Mouse (Mus musculus): Measurements from ENCODE around the gene Crybg2.

Crybg2 gene

DNA sequence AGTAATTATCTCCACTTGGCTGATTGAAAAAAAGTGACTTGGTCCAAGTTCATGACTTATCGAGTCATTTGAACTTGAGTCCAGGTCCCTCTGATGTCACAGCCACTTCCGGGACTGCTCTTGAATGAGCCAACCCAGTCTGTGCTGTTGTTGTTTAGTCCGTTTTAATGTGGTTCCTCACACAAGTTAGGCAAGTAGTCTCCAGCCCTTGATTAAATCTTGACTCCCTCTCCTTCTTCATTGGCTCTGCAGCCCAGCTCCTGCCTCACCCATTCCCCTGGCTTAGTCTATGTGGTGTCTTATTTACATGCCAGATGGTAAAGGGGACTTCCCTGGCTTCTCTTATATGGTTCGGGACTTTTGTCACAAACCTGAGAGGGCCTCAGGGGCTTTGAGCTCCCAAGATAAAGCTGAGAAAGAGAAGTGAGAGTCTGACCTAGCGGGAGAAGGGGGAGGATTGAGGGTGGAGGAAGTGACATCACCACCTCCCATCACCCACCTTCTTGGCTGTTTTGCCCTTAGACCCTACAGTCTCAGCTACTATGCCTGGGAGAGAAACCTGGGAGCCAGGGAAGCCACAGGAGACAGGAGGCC, 36.5 kb downstream of the Crybg2 start:
- DNase-seq, result no peak

DNA sequence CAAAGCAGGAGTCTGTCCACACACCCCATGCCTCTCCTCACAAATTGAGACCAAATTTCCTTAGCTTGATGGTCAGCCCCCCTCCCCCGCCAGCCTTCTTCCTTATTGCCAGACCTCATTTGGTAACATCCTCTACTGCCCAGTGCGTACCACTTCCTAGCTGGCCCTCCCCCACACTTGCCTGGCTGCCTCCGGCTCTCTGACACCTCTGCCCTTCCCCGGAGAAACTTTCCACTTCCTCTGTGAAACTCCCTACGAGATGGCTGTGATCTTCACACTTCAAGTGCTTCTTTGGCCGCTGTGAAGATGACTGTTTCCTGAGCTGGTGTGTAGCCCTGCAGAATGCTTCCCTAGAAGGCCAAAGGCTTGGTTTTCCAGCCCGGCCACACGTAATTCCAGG, 38.0 kb downstream of the Crybg2 start:
- DNase-seq, result no peak

GRCm38 (mm10) chr4:134100245-134100644, 39.6 kb downstream of the Crybg2 start:
- DNase-seq, result no peak

GRCm38 (mm10) chr4:134101979-134102741, 41.5 kb downstream of the Crybg2 start, which contains the start of gene Ubxn11:
TSS of gene Ubxn11 (plus strand) at chr4:134102570.
- peak; percentile 86 for DNase-seq

- no peak for DNase-seq
These were observed 42.1 kb downstream of the Crybg2 start for GRCm38 (mm10) chr4:134102742-134103119.

DNA sequence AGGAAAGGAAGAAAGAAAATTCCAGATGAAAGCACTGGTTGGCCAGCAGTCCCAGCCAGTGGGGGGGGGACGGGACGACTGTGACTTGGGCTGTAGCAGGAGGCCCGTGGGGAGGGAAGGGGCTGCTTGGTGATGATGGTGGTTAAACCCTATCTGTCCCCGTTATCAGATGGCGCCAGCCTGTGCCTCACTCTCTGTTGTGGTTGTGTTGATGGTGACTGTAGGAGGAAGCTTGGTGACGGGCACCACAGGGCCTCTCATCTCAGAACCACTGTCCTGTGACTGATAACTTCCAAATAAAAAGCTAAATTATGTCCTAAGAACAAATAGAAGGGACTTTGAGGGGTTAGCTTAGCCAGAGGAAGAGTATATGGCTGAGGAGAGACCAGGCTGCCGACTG, 45.5 kb downstream of the Crybg2 start:
- no peak for DNase-seq

GRCm38 (mm10) chr4:134107730-134108129, 47.1 kb downstream of the Crybg2 start:
- no peak for DNase-seq

GRCm38 (mm10) chr4:134108196-134108595, 47.6 kb downstream of the Crybg2 start:
- DNase-seq, result no peak

DNA sequence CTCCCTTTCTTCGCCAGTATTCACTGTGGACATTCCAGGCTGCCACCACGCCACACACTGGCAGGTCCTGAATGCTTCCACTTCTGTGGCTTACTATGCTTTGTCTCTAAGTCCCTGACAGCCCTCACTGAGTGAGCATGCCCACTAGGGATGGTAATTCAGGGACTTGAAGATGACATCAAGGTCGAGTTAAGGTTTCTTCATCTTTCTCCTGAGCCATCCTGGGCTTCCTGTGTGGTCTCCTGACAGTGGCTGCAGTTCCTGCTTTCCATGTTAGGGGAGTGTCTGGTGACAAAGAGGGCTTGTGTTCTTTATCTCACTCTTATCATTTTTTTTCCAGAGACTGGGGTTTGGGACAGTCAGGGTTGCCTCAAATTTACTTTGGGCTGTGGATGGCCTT, 50.0 kb downstream of the Crybg2 start:
- no peak for DNase-seq

GRCm38 (mm10) chr4:134112403-134112802, 51.8 kb downstream of the Crybg2 start:
- no peak for DNase-seq

- no peak for DNase-seq
These were observed 52.9 kb downstream of the Crybg2 start for GRCm38 (mm10) chr4:134113356-134113994.

DNA sequence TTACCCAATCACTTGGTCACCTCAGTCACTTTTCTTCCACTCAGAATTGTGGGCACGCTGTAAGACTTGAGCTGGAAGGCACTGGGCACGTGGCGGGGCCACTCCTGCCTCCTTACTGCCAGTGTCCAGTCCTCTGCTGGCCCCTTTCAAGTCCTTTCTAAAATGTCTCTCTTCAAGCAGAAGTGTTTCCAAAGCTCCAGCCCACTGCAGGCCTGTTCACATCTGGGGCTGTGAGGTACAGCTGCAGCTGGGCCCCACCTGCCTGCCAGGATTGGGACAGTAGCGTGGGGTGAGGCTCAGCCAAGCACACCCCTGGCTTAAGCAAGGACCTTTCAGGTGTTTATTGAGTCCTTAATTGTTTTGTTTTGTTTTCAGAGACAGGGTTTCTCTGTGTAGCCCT, 53.4 kb downstream of the Crybg2 start:
- DNase-seq, result no peak

DNA sequence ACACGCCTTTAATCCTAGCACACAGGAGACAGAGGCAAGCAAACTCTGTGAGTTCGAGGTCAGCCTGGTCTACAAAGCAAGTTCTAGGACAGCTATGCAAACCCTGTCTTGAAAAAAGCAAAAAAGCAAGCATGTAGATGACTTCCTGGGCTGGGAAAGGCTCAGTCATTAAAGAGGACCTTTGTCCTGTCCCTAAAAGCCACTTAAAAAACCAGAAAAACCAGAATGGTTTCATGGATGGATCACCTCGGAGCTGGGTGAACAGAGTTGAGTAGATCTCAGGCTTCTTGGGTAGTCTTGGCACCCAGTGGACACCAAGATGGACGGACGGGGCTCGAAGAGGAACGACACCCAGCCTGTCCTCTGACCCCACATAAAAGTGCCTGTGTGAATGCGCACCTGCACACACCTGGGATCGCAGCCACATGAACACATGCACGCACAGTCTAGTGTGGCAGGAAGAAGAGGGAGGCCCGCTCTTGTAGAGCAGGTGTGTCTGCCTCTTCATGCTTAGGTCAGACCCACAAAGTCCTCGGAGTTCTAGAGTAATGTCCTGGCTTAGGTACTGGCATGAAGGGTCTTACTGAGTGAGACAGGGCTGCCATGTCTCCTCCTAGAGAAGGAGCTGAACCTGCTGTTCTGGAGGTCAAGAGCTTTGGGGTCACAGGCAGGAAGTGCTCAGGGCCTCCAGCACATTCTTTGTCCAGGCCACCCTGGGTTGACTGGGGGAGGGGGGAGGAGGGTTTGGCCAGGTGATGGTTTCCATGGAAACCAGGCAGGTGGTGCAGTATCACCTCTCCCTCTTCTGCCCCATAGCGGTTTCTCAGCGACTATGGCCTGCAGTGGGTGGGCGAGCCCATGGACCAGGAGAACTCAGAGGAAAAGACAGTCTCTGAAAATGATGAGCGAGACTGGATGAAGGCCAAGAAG, 54.9 kb downstream of the Crybg2 start:
- DNase-seq, result no peak

DNA sequence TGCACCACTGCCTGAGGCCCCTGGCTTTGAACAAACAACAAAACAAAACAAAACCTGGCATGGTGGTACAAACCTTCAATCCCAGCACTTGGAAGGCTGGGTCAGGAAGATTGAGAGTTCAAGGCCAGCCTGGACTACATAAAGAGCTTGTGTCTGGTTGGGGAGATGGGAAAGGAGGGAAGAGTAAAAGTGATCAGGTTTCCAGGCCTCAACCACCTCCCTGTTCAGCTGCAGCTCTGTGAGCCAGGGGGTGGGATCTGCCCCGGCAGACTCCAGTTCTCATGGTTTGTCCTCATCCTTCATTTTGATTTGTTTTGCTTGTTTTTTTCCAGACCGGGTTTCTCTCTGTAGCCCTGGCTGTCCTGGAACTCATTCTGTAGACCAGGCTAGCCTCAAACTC, 55.9 kb downstream of the Crybg2 start:
- no peak for DNase-seq

DNA sequence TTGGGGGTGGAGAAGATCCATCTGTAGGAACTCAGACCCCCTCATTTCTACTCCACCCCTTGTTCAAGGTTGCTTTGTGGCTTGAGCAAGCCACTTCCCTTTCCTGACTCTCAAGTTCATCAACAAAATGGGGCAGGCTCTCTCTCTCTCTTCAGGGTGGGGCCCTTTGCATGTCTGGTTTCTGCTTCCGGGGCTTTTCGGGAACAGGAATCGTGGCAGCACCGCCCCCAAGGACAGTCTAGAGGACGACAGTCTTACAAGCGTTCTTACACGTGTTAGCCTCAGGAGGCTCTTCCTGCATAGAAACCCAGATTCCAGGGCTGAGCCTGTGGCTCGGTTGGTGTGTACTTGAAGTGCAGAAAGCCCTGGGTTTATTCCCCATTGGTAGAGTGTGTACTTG, 56.4 kb downstream of the Crybg2 start:
- DNase-seq, result no peak

GRCm38 (mm10) chr4:134118126-134118800, 57.6 kb downstream of the Crybg2 start:
- no peak for DNase-seq

- no peak for DNase-seq
These were observed 58.4 kb downstream of the Crybg2 start for GRCm38 (mm10) chr4:134119042-134119441.

GRCm38 (mm10) chr4:134119644-134120043, 59.0 kb downstream of the Crybg2 start:
- no peak for DNase-seq

DNA sequence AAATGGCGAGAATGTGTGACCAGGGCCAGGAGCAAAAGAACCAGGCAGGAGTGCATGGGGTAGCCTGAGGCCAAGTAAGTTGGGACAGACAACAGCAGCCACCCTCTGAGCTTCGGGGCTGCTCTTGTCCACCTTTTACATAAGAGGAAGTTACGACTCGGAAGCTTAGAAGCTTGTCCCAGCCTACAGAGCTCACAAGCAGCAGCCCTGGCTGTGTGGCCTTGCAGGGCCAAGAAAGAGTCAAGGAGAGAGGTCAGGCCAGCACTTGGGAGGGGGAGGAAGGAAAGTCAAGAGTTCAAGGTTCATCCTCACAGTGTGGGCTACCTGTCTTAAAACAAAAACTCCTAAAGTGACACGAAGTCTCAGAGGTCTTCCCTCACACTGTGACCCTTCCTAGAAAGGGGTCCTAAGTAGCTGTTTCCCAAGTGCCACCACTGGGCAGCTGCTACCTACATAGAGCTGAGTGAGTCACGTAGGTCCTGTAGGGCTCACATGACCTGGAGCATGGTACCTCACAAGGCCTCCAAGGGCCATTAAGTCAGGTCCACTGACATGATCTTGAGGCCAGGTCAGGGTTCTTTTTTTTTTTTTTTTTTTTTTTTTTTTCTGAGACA, 59.7 kb downstream of the Crybg2 start:
- no peak for DNase-seq

DNA sequence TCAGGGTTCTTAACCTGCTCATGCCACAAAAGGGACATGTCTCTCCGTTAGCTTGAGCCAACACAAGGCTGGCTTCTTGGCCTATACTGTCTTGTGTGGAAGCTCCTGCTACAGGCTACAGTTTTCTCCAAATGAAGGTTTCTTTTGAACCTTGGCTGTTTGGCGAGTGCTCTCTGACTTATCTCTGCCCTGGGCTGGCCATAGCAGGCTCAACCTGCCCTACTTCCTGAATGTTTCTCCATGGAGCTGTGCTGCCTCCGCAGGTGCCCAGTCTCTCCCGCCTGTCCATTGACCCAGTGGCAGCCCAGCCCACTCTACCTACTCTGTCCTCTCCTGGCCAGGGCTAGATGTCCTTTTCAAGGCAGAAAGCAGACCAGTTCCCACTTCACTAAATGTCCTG, 60.3 kb downstream of the Crybg2 start:
- DNase-seq, result no peak

DNA sequence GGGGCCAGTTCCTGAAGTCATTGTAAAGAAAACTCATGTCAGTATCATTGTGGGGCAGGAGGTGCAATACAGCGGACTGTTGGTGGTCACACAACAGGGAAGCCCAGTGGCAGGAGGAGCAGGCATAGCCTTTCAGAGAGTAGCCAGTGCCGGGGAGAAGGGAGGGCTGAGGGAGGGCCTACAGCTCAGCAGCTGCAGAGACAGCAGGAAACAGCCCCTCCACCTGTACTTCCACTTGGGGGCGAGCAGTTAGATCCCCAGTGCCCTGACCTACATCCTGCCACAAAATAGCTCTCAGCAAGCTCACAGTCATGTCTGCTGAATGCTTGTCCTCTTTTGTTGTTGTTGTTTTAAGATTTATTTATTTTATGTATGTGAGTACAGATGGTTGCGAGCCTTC, 61.0 kb downstream of the Crybg2 start:
- no peak for DNase-seq

GRCm38 (mm10) chr4:134122281-134122680, 61.7 kb downstream of the Crybg2 start:
- no peak for DNase-seq

Measured in cerebellum, adult 8-10 months (tissue).